Mouse (Mus musculus) megakaryocyte, embryonic 14.5 days (primary cell): ENCODE data around the gene Rims4.

Experiments
- FLI1 ChIP-seq: IDR thresholded peaks from 2 replicates; pipeline ENCODE4 v1.6.1; 2012; ENCODE audit warnings: low read length, inconsistent platforms, mixed read lengths
- GATA1 ChIP-seq: IDR thresholded peaks from 3 replicates; pipeline ENCODE4 v1.6.1; 2012; ENCODE audit warnings: mixed read lengths, low read length, inconsistent platforms, borderline replicate concordance

GRCm38 (mm10) chr2:163928464-163929200 lies 10.1 kb upstream of the Rims4 start:
- TF ChIP-seq GATA1 (no peak), FLI1 (no peak)
